Mouse (Mus musculus) heart, postnatal 14 days (tissue): ENCODE measurements around the gene Rbm46. TPM values are rescaled to one million over a fixed set of nuclear protein-coding genes. Genes with fewer than 3 reads are reported as not detected.

ENCODE experiments used
- DNase-seq, 2 experiments: peaks; one replicate each; pipeline ENCODE4 v3.0.0; 2021 to 2022
- intact Hi-C: fragments of 180-260 bp; cut with DNase I; formaldehyde crosslinking; loops from one replicate; pipeline ENCODE4 v1.15.1; 2025
- long read RNA-seq, 2 experiments: library from polyadenylated mRNA; stranded (forward); transcript quantifications; one replicate each; pipeline ENCODE4 v2.0.0; 2021
- total RNA-seq, 2 experiments: library from RNA; stranded (reverse); gene quantifications; 2 replicates each; pipeline ENCODE4 v1.2.3; 2021

Rbm46 gene
- under 1 TPM; 0.43 to 0.59 TPM for total RNA-seq
- long read RNA-seq, experiment 1, partial matches to known transcripts, result 0 of 1 reads
- long read RNA-seq, experiment 1, other reads (novel, unspliced or antisense), result 1 of 1 reads
- long read RNA-seq, experiment 2, partial matches to known transcripts, result 0 of 1 reads
- long read RNA-seq, experiment 2, other reads (novel, unspliced or antisense), result 1 of 1 reads

- peak; percentile 78 to 84 for DNase-seq
- intact Hi-C loops, result loop anchor here (2.0 to 5.0 kb wide), 2 partner anchors 118 to 176 kb away; no protein-coding TSS in a partner anchor
Measured at GRCm38 (mm10) chr3:82876372-82876739, at the start of gene Rbm46. Rbm46 (minus strand) TSS chr3:82876483.

GRCm38 (mm10) chr3:82915632-82916031 is 39.3 kb upstream of the Rbm46 start:
- intact Hi-C loops, result no loop called here
- DNase-seq, result no peak

DNA sequence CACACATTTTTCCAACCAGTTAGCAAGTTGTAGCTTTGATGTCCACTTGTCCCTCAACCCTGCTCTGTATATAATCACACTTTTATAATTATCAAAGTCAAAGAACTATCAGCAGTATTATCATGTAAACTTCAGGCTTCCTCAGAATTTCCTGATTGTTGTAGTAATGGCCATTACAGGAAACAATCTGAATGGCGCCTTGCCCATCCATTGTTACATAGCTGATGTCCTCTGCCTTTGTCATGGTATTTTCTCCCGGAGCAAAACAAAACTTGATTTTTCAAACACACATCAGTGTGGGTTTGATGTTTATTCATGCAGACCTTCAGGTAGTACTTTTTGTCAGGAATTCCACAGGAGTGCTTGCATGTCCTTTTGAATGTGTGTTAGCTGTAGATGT is 32.4 kb upstream of the Rbm46 start:
- intact Hi-C loops, result no loop called here
- peak; percentile 19 to 43 for DNase-seq

DNA sequence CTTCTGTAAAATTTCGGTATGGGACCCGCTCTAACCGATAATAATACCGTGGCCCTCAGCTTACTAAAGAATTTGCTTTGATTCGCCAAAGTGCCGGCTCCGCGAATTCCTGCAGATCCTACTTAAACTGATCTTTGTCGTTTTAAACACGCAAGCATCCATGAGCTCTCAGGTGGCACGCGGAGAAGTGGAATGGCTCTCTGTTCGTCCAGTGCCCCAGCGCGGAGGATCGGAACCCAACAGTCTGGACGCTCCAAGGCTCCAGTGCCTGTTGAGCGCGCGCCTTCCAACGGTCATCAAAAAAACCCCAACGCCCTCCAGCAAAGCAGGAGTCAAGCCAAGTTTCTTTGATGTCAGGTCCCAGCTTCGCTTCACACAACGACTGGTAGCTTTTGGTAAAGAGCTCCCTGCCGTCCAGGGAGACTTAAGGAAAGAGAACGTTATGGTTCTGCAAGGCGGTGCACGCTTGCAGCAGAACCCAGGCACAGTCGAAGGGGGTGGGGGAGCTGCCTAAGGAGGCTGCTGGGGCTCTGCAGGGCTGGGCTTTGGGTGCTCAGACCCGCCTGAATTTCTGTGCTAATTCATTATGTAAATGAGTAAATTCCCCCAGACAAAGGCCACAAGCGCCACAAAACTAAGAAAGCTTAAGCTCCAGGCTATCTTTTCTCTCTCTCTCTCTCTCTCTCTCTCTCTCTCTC is 28.1 kb upstream of the Rbm46 start:
- intact Hi-C loops, result no loop called here
- no peak for DNase-seq

- peak; percentile 4 for DNase-seq
- intact Hi-C loops, result no loop called here
Measured at GRCm38 (mm10) chr3:82903613-82904205, 27.4 kb upstream of the Rbm46 start, which contains the start of gene Lrat. Lrat (minus strand) TSS chr3:82903973.

DNA sequence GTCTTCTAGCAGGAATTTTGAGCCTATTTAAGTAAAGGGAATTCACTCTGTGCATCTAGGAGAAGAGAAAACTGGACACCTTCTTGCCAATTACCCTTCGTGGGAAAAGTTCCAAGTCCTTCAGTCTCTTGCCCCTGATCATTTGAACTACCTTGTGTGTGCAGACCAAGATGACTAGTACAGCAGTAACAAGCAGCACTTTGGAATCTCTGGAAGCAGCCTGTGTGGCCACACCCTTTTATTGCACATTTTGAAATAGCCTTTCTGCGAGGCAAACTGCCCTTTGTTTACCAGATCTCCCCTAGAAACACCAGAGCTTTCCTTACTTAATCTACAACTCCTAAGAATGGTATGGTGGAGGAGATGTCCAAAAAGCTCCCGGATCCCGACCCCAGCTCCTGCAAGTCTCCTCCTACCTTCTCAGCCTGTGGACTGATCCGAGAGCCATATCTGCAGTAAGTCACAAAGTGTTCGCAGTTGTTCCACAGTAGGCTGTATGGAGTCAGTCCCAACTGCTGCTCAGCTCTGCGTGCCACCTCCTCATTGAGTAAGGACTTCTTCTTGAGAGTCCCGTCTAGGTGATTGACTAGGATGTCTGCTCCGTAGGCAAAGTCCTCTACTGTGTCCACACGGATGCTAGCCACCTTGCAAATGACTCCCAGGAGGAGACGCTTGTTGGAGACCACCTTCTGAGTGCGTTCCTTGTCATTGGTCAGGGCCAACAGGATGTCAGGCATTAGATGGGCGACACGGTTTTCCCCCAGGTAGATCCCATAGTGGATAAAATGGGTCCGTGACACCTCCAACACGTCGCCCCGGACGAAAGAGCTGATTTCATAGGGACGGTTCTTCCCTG is 26.7 kb upstream of the Rbm46 start:
- no peak for DNase-seq
- intact Hi-C loops, result loop anchor here (1.0 kb wide), 1 partner anchor 38 kb away; no protein-coding TSS in a partner anchor

DNA sequence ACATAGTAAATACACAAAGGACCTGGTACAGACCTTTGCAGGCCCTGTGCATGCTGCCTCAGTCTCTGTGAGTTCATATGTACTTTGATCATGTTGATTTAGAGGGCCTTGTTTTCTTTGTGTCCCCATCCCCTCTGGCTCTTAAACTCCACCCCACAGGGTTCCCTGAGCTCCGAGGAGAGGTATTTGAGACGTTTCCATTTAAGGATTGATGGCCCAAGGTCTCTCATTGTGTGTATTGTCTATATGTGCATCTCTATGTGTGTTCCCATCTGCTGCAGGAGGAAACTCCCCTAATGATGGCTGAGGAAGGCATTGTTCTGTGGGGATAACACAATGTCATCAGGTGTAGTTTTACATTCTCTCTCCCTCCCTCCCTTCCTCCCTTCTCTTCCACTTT is 12.6 kb upstream of the Rbm46 start:
- DNase-seq, result no peak
- intact Hi-C loops, result no loop called here

GRCm38 (mm10) chr3:82877258-82877657 is 975 bp upstream of the Rbm46 start:
- peak; percentile 15 to 43 for DNase-seq
- intact Hi-C loops, result loop anchor here (2.0 to 5.0 kb wide), 2 partner anchors 118 to 175 kb away; no protein-coding TSS in a partner anchor

GRCm38 (mm10) chr3:82875671-82876371 is 462 bp downstream of the Rbm46 start:
- DNase-seq, result peak; percentile 3 to 10
- intact Hi-C loops, result loop anchor here (2.0 to 5.0 kb wide), 2 partner anchors 119 to 176 kb away; no protein-coding TSS in a partner anchor

GRCm38 (mm10) chr3:82857414-82858077 is 18.7 kb downstream of the Rbm46 start:
- intact Hi-C loops, result loop anchor here (2.0 to 10.0 kb wide), 2 partner anchors 493 to 823 kb away; no protein-coding TSS in a partner anchor

GRCm38 (mm10) chr3:82825165-82825564 is 51.1 kb downstream of the Rbm46 start:
- intact Hi-C loops, result no loop called here
- DNase-seq, result no peak

More at GRCm38 (mm10) chr3:82857414-82858077, 18.7 kb downstream of the Rbm46 start:
- DNase-seq, result peak in 1 of 2 experiments; percentile 38

DNA sequence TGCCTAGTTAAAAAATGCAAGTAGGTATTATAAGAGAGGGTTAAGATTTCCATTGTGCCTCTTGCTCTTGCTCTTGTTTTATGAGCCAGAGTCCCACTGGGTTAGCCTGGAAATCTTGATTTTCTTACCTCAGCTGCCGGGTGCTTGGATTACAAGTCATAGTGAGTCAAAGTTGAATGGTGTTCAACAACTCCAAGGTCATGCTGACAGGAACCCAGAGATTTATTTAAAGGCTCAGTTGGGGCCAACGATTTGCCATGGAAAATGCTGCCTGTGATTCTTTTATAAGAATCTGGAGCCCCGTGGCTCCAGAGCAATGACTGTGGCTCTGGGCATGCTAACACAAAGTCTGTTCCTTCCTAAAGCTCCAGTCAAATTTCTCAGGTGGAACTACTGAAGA is 64.4 kb downstream of the Rbm46 start:
- no peak for DNase-seq
- intact Hi-C loops, result no loop called here

DNA sequence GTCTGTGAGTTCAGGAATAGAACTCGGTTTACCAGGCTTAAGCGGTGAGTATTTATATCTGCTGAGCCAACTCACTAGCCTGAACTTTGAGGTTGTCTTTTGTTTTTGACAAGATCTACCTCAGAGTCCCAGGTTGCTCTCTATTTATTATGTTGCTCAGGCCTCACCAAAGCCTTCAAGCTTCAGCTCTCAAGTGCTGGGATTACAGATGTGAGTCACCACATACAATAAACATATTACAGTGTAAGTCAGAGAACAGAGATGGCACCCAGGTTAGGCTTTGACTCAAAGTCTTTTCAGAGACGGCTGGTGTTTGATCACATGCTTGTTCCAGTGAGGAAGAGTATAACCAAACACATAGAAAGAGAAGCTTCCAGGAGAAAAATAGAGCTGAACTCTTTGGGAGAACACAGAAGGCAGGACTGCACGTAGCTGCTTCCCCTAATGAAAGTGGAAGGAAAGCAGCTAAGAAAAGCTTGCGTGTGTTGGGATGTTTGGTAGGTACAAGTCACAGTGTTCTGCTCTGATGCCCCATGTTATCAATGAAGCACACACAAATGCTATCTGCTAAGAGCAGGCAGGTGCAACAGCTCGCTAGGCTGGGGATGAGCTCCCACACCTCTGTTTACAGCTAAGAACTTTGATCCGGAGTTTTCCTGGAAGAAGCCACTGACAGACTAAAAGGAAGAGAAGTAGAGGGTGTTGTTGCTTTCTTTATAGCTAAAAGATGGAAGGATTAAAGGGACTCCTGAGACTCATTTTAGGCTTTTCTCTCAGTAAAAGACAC is 65.8 kb downstream of the Rbm46 start:
- no peak for DNase-seq
- intact Hi-C loops, result no loop called here

DNA sequence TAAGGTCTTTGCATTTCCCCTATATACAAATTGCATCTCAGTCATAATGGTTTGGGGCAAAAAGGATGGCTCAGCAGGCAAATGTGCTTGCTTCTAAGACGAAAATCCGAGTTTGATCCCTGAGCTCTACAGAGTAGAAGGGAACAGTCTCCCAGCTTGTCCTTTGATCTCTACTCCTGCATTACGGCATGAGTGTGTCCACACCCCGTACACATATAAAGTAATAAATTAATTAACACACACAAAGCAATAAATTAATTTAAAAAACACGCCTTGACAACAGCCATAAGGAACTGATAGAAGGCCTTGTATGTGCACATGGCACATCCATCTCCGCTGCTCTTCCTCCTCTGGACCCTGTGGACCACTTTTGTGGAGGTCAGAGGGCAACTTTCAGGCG is 66.5 kb downstream of the Rbm46 start:
- intact Hi-C loops, result no loop called here

DNA sequence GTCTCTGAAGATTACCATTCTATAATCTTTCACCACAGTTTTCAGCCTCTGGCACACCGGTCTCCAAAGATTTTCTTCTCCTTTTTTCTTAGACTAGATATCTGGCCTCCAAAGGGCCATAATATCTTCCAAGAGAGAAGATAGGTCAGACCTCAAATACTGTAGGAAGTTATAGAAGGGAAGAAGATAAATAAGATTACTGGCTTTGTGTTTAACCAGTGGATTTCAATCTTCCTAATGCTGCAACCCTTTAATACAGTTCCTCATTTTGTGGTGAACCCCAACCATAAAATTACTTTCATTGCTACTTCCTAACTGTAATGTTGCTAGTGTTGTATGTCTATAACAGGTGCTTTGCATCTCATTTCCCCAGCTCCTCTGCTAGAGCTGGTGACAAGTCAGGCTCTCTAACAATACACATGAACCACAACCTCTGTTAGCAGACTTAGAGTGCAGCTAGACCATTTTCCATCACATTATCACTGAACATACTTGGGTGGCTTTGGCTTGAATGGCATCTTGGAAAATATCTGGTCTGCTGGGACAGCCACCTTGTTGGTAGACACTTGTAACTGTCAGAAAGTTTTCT is 67.9 kb downstream of the Rbm46 start:
- no peak for DNase-seq
- intact Hi-C loops, result no loop called here

More for the DNA sequence above, 66.5 kb downstream of the Rbm46 start:
- DNase-seq, result no peak

- intact Hi-C loops, result no loop called here
Measured at GRCm38 (mm10) chr3:82805291-82805690, 71.0 kb downstream of the Rbm46 start.

DNA sequence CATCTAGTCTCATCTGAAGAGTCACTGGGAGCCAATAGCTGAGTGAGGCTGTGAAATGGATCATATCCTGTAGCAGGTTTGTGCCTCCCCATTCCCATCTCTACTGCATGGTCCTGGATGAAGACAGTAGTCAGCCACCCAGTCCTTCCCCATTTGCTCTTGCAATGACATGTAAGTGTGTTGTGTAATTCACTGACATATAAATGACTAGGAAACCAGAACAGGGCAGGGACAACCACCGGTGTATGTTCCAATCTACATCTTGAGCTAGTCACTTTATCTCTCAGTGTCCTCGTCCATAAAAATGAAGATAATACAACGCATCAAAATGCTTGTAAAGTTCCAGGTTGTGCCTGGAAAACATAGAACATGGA is 75.8 kb downstream of the Rbm46 start:
- intact Hi-C loops, result no loop called here
- DNase-seq, result no peak

More at GRCm38 (mm10) chr3:82805291-82805690, 71.0 kb downstream of the Rbm46 start:
- no peak for DNase-seq
